Mouse (Mus musculus) C2C12 (cell line): Measurements from ENCODE around the gene Zfp455. TPM values are rescaled to one million over a fixed set of nuclear protein-coding genes. Genes with fewer than 3 reads are reported as not detected.
"Not testable (repeated sequence)": the region's sequence is repeated elsewhere in the genome, so short reads cannot be mapped to it uniquely, and the experiment has no call there.

ENCODE experiments used
- H3K27me3 ChIP-seq: one replicate; pipeline ENCODE4 v1.6.1; 2011; ENCODE audit not compliant: control insufficient read depth, insufficient read depth, insufficient read length
- H3K36me3 ChIP-seq: one replicate; pipeline ENCODE4 v1.6.1; 2011; ENCODE audit not compliant: control insufficient read depth, insufficient read depth
- H3K4me3 ChIP-seq: one replicate; pipeline ENCODE4 v1.5.1; 2011; ENCODE audit warnings: mild to moderate bottlenecking, control low read depth; ENCODE audit not compliant: poor library complexity, insufficient read depth, severe bottlenecking
- H3K79me2 ChIP-seq: one replicate; pipeline ENCODE4 v1.6.1; 2011; ENCODE audit not compliant: control insufficient read depth, insufficient read depth
- H3K79me3 ChIP-seq: one replicate; pipeline ENCODE4 v1.6.1; 2011; ENCODE audit warnings: low read depth, control low read depth
- H3ac ChIP-seq: one replicate; pipeline ENCODE3; 2011; ENCODE audit warnings: low read depth; ENCODE audit not compliant: control insufficient read depth, insufficient read length
- CEBPB ChIP-seq: IDR thresholded peaks from one replicate; pipeline ENCODE4 v1.6.1; 2011; ENCODE audit warnings: low read depth, mild to moderate bottlenecking, control low read depth, moderate library complexity
- CTCF ChIP-seq: IDR thresholded peaks from one replicate; pipeline ENCODE4 v1.5.1; 2011; ENCODE audit not compliant: control insufficient read depth, insufficient read depth, insufficient read length
- FOSL1 ChIP-seq: IDR thresholded peaks from one replicate; pipeline ENCODE4 v1.8.0; 2011; ENCODE audit warnings: mild to moderate bottlenecking, low read length; ENCODE audit not compliant: poor library complexity, insufficient read depth, severe bottlenecking
- MAX ChIP-seq: IDR thresholded peaks from one replicate; pipeline ENCODE4 v1.6.1; 2011; ENCODE audit warnings: mild to moderate bottlenecking, control low read depth
- MYOD1 ChIP-seq: IDR thresholded peaks from one replicate; pipeline ENCODE4 v1.6.1; 2011; ENCODE audit warnings: low read depth; ENCODE audit not compliant: control insufficient read depth, insufficient read length
- MYOG ChIP-seq: IDR thresholded peaks from one replicate; pipeline ENCODE4 v1.6.1; 2011; ENCODE audit not compliant: control insufficient read depth, insufficient read length; ENCODE audit errors: extremely low read depth
- USF1 ChIP-seq: IDR thresholded peaks from one replicate; pipeline ENCODE4 v1.6.1; 2011; ENCODE audit warnings: low read depth, mild to moderate bottlenecking, control low read depth, moderate library complexity
- long read RNA-seq, 2 experiments: library from polyadenylated mRNA; unstranded; transcript quantifications; one replicate each; pipeline ENCODE4 v2.0.0; 2019 to 2020
- polyA plus RNA-seq: library from polyadenylated mRNA; unstranded; fragments of >200 nt; fragmentation: generic; extraction: Trizol; gene quantifications from one replicate; pipeline ENCODE4 v1.2.1, GENCODE M21; 2012; ENCODE audit warnings: missing spikeins

The Zfp455 gene
- polyA plus RNA-seq = 0.08 TPM
- long read RNA-seq, experiment 1 = 0 reads
- long read RNA-seq, experiment 2, partial matches to known transcripts = 0 of 1 reads
- long read RNA-seq, experiment 2, other reads (novel, unspliced or antisense) = 1 of 1 reads

DNA sequence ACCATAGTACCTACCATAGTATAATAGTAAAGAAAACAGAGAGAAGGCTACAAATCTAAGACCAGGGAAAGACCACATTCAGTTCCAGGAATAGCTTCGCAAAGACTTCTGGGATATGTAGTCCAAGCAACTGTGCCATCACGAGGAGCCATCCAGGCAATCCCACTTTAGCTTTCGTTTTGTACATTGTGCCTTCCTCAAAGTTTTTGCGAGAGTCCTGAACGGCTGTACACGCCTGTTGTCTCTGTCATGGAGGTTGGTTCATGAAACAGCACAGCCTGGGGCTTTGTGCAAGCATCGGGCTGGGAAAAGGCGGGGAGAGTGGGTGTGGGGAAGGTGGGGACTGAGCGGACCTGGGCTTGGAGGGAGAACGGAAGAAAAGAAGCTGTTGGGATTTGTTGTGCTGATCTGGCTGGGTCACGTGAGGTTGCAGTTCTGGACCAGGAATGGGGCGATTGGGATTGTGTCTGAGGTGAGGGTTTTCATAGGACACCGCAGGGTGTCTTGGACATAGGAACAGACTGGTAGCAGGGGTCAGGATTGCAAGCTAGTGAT is at the start of gene Zfp455:
Gene Zfp455 (plus strand): TSS at position 167 of the 555 bp plus-strand sequence.
- no peaks in the 10 kb centered on the region for H3K36me3 ChIP-seq
- TF ChIP-seq CTCF = no peak
- peak; percentile 86 for TF ChIP-seq USF1
- H3K79me3 ChIP-seq = no peaks in the 10 kb centered on the region

GRCm38 (mm10) chr13:67166122-67166521 is 28.2 kb upstream of the Zfp455 start:
- H3K79me2 ChIP-seq, H3K4me3 ChIP-seq, H3K27me3 ChIP-seq, H3K36me3 ChIP-seq, H3ac ChIP-seq, H3K79me3 ChIP-seq: not testable (repeated sequence)

More for the DNA sequence above, at the start of gene Zfp455:
- no peaks in the 10 kb centered on the region for H3K27me3 ChIP-seq
- peak within 1 kb of the TSS; percentile 45 for H3K4me3 ChIP-seq
- no peaks in the 10 kb centered on the region for H3K79me2 ChIP-seq
- peak within 1 kb of the TSS; percentile 25 for H3ac ChIP-seq

DNA sequence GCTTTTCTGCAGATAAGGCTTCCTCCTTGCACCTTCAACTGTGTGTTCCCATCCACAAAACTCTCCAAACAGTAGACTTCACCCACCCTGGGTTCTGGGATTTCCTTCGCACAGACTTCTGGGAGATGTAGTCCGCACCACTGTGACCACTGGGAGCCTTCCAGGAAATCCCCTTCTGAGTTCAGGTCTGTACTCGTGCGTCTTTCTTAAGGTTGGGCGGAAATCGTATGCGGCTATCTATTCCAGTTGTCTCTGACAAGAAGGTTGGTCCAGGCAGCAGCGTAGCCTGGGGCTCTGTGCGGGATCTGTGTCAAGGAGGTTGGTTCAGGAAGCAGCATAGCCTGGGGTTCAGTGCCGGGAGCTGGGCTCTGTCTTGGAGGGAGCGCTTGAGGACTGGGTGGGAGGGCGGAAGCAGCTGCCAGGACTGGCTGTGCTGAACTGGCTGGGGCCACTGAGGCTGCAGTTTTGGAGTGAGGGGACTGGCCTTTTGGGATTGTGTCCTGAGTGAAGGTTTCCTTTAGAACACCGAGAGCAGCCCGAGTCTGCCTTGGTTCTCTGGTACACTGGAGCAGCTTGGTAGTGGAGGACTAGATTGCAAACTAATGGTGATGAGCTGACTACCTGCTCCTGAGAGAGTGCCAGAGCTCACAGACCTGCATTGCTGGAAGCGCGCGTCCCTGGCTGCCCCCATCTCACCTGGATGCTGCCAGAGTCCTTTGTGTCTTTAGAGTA is 21.1 kb upstream of the Zfp455 start, which contains the start of gene Rsl1:
Gene Rsl1 (plus strand): TSS at position 192 of the 732 bp plus-strand sequence.
- not testable (repeated sequence) for H3K79me3 ChIP-seq, H3K36me3 ChIP-seq, H3K79me2 ChIP-seq, H3K27me3 ChIP-seq
- Histone ChIP-seq H3K4me3 (peak within 1 kb of the TSS; percentile 6), H3ac (peak within 1 kb of the TSS; percentile 12)

DNA sequence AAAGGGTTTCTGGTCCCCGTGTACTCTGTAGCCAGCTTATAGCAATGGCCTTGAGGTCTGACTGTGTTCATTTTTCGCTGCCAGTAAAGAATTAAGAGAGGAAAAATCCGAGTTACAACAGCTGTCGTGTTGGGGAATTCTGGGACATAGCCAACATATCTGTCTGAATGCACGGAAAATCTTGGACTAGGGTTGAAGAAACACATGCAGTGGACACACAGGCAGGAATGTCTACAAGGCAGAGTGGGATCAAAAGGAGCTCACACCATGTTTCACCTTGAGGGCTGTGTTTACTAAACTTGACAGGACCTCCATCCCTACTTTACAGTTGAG is 20.6 kb upstream of the Zfp455 start:
- Histone ChIP-seq H3K36me3 (no peaks in the 10 kb centered on the region), H3K27me3 (no peaks in the 10 kb centered on the region), H3K4me3 (no peak overlapping the region), H3K79me3 (no peaks in the 10 kb centered on the region), H3ac (no peak overlapping the region), H3K79me2 (no peaks in the 10 kb centered on the region)
- no peak for TF ChIP-seq CEBPB
- TF ChIP-seq MYOD1 = no peak
- no peak for TF ChIP-seq FOSL1
- TF ChIP-seq MAX = no peak
- no peak for TF ChIP-seq CTCF
- TF ChIP-seq MYOG = no peak
- no peak for TF ChIP-seq USF1

DNA sequence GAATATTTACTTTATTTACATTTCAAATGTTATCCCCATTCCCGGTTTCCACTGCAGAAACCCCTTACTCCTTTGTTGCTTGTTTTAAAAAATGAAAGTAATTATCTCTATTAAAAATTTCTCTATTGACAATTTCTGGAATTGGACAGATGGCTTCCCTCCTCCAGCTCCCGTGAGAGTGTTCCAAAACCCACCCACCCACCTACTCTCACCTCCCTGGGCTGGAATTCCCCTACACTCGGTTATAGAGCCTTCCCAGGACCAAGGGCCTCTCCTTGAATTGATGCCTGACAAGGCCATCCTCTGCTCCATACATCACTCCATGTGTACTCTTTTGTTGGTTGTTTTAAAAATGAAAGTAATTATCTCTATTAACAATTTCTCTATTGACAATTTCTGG is 7.3 kb downstream of the Zfp455 start:
- Histone ChIP-seq H3K36me3 (no peaks in the 10 kb centered on the region), H3K4me3 (no peak overlapping the region), H3K79me3 (no peaks in the 10 kb centered on the region), H3ac (no peak overlapping the region), H3K27me3 (no peaks in the 10 kb centered on the region), H3K79me2 (no peaks in the 10 kb centered on the region)
- TF ChIP-seq MAX (no peak), FOSL1 (no peak), CTCF (no peak), MYOD1 (no peak), MYOG (no peak), CEBPB (no peak), USF1 (no peak)

DNA sequence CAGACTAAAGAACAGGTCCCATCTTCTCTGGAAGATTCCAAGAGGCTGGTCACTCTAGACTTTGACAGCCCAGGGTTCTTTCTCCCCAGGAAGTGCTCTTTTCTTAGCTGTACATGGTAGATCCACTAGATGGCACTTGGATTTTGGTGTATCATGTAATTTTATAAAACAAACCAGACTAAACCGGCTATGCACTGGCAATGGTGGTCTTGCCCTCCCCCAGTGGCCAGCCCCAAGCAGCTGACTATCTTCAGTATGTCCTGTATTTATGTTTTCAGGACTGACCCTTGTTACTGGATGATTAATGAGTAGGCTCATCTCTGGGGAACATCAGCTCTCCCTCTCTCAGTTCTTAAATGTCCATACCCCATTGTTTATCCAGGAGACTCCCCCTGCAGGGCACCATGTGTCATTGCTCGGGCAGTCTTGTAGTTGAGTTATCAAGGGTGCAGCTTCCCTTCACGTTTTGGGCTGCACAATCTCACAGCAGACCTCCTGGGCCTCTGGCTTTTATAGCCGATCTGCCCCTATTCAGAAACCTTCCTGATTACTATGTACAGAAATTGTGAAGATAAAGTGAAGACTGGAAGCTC is 19.8 kb downstream of the Zfp455 start:
- Histone ChIP-seq H3K36me3 (no peaks in the 10 kb centered on the region), H3K79me3 (no peaks in the 10 kb centered on the region), H3K27me3 (no peaks in the 10 kb centered on the region), H3K79me2 (no peaks in the 10 kb centered on the region), H3K4me3 (no peak overlapping the region), H3ac (no peak overlapping the region)
- TF ChIP-seq USF1 (no peak), MYOD1 (no peak), MAX (no peak), CEBPB (no peak), CTCF (no peak), MYOG (no peak), FOSL1 (no peak)

Other genes with a start within 250 kb of the Zfp455 start
- 0.09 TPM for gene Zfp712, start 133.3 kb upstream of the Zfp455 start, polyA plus RNA-seq
- 0.23 TPM for gene Zfp708, start 96.5 kb upstream of the Zfp455 start, polyA plus RNA-seq
- 0.91 TPM for gene Gm28557, start 85.9 kb upstream of the Zfp455 start, polyA plus RNA-seq
- gene Rslcan18, start 78.2 kb upstream of the Zfp455 start, polyA plus RNA-seq = 0.08 TPM
- gene Zfp759, start 72.8 kb upstream of the Zfp455 start, polyA plus RNA-seq = 0.40 TPM
- gene Rsl1, start 21.3 kb upstream of the Zfp455 start, polyA plus RNA-seq = 0.66 TPM
- gene Zfp458, start 84.0 kb downstream of the Zfp455 start, polyA plus RNA-seq = 0.32 TPM
- gene Zfp457, start 112.0 kb downstream of the Zfp455 start, polyA plus RNA-seq = 0.12 TPM
- 0.54 TPM for gene Zfp595, start 138.1 kb downstream of the Zfp455 start, polyA plus RNA-seq
- 0.90 TPM for gene Gm28044, start 166.0 kb downstream of the Zfp455 start, polyA plus RNA-seq
- gene Zfp953, start 166.1 kb downstream of the Zfp455 start, polyA plus RNA-seq = 0.16 TPM
- gene Gm28041, start 181.2 kb downstream of the Zfp455 start, polyA plus RNA-seq = 0.88 TPM
- gene Zfp456, start 181.3 kb downstream of the Zfp455 start, polyA plus RNA-seq = 0.06 TPM
- 1.4 TPM for gene Zfp429, start 205.3 kb downstream of the Zfp455 start, polyA plus RNA-seq
- gene Zfp459, start 226.9 kb downstream of the Zfp455 start, polyA plus RNA-seq = not detected